Mouse (Mus musculus) MEL (cell line): Measurements from ENCODE around the gene Vipas39. TPM values are rescaled to one million over a fixed set of nuclear protein-coding genes. Genes with fewer than 3 reads are reported as not detected.

ENCODE experiments used
- DNase-seq: peaks from one replicate; pipeline ENCODE4 v3.0.0; 2011; ENCODE audit warnings: low read depth, low spot score
- H3K27ac ChIP-seq: 2 replicates; pipeline ENCODE4 v1.5.1; 2012; ENCODE audit warnings: low read depth, mild to moderate bottlenecking, control low read depth, low read length, moderate library complexity; ENCODE audit not compliant: control insufficient read depth
- H3K27me3 ChIP-seq, 2 experiments: fragments of 150-350 bp in 1 of 2; sonication (generic) in 1 of 2; 2 replicates each; pipeline ENCODE4 v1.6.1; 2012; ENCODE audit warnings: low read length in 2 of 2, mild to moderate bottlenecking in 2 of 2, improper control_type of control experiment in 1 of 2, moderate library complexity in 1 of 2; ENCODE audit not compliant: insufficient read depth in 2 of 2, control insufficient read depth in 1 of 2
- H3K36me3 ChIP-seq, 2 experiments: 2 replicates each; pipeline ENCODE4 v1.6.1; 2012 to 2014; ENCODE audit warnings: low read length in 2 of 2, improper control_type of control experiment in 1 of 2, inconsistent platforms in 1 of 2, mild to moderate bottlenecking in 1 of 2; ENCODE audit not compliant: insufficient read depth in 2 of 2, control insufficient read depth in 1 of 2
- H3K4me1 ChIP-seq, 2 experiments: fragments of 150-350 bp in 1 of 2; sonication (generic) in 1 of 2; 2 replicates each; pipeline ENCODE4 v1.6.1; 2012; ENCODE audit warnings: low read length in 2 of 2, improper control_type of control experiment in 1 of 2, mild to moderate bottlenecking in 1 of 2; ENCODE audit not compliant: insufficient read depth in 2 of 2, control insufficient read depth in 1 of 2
- H3K4me3 ChIP-seq, 2 experiments: fragments of 150-350 bp in 1 of 2; sonication (generic) in 1 of 2; 2 replicates each; pipeline ENCODE4 v1.5.1; 2012; ENCODE audit warnings: low read depth in 2 of 2, low read length in 2 of 2, mild to moderate bottlenecking in 2 of 2, moderate library complexity in 2 of 2, control low read depth in 1 of 2, improper control_type of control experiment in 1 of 2; ENCODE audit not compliant: control insufficient read depth in 1 of 2, insufficient read depth in 1 of 2
- H3K79me2 ChIP-seq: 2 replicates; pipeline ENCODE4 v1.6.1; 2012; ENCODE audit warnings: mild to moderate bottlenecking, low read length, moderate library complexity; ENCODE audit not compliant: control insufficient read depth, poor library complexity, insufficient read depth
- H3K9ac ChIP-seq: 2 replicates; pipeline ENCODE4 v1.6.1; 2012; ENCODE audit warnings: low read depth, mild to moderate bottlenecking, control low read depth, low read length, moderate library complexity; ENCODE audit not compliant: control insufficient read depth, poor library complexity, severe bottlenecking
- H3K9me3 ChIP-seq: fragments of 150-350 bp; sonication (generic); replicated peaks from 2 replicates; pipeline ENCODE4 v1.6.1; 2012; ENCODE audit warnings: mild to moderate bottlenecking, low read length, improper control_type of control experiment, moderate library complexity; ENCODE audit not compliant: insufficient read depth
- BHLHE40 ChIP-seq: IDR thresholded peaks from 2 replicates; pipeline ENCODE4 v1.6.1; 2012; ENCODE audit warnings: low read depth, mild to moderate bottlenecking, inconsistent platforms, low read length, improper control_type of control experiment, borderline replicate concordance
- CHD1 ChIP-seq: IDR thresholded peaks from 2 replicates; pipeline ENCODE4 v1.6.1; 2012; ENCODE audit warnings: low read depth, mild to moderate bottlenecking, inconsistent platforms, low read length, improper control_type of control experiment
- CTCF ChIP-seq, 3 experiments: IDR thresholded peaks in 2 of 3; conservative IDR thresholded peaks in 1 of 3; 2 replicates each; pipeline ENCODE4 v1.5.1; 2011 to 2012; ENCODE audit warnings: low read length in 3 of 3, low read depth in 2 of 3, mild to moderate bottlenecking in 2 of 3, improper control_type of control experiment in 1 of 3, inconsistent platforms in 1 of 3, mixed read lengths in 1 of 3, moderate library complexity in 1 of 3; ENCODE audit not compliant: control insufficient read depth in 1 of 3, insufficient read depth in 1 of 3, poor library complexity in 1 of 3, severe bottlenecking in 1 of 3
- ELF1 ChIP-seq: IDR thresholded peaks from 2 replicates; pipeline ENCODE4 v1.6.1; 2014; ENCODE audit warnings: low read depth, mild to moderate bottlenecking, inconsistent platforms, low read length, improper control_type of control experiment, moderate library complexity
- GABPA ChIP-seq: IDR thresholded peaks from 2 replicates; pipeline ENCODE4 v1.6.1; 2012; ENCODE audit warnings: low read depth, mild to moderate bottlenecking, inconsistent platforms, low read length, improper control_type of control experiment, moderate library complexity
- GATA1 ChIP-seq: IDR thresholded peaks from 2 replicates; pipeline ENCODE4 v1.6.1; 2011; ENCODE audit warnings: low read depth, low read length, improper control_type of control experiment
- HCFC1 ChIP-seq: IDR thresholded peaks from 2 replicates; pipeline ENCODE4 v1.6.1; 2012; ENCODE audit warnings: low read depth, mild to moderate bottlenecking, inconsistent platforms, low read length, improper control_type of control experiment, moderate library complexity
- JUND ChIP-seq: IDR thresholded peaks from 2 replicates; pipeline ENCODE4 v1.6.1; 2011; ENCODE audit warnings: low read depth, mild to moderate bottlenecking, improper control_type of control experiment, low read length
- KAT2A ChIP-seq: conservative IDR thresholded peaks from 2 replicates; pipeline ENCODE4 v1.6.1; 2012; ENCODE audit warnings: low read depth, low read length, improper control_type of control experiment, inconsistent platforms
- MAFK ChIP-seq: IDR thresholded peaks from 2 replicates; pipeline ENCODE4 v1.6.1; 2011; ENCODE audit warnings: low read depth, mild to moderate bottlenecking, low read length, improper control_type of control experiment, borderline replicate concordance
- MAX ChIP-seq: IDR thresholded peaks from 2 replicates; pipeline ENCODE4 v1.6.1; 2011; ENCODE audit warnings: low read length, improper control_type of control experiment
- MXI1 ChIP-seq: IDR thresholded peaks from 2 replicates; pipeline ENCODE4 v1.6.1; 2011; ENCODE audit warnings: mild to moderate bottlenecking, low read depth, low read length, improper control_type of control experiment
- MYB ChIP-seq: IDR thresholded peaks from 2 replicates; pipeline ENCODE4 v1.6.1; 2011; ENCODE audit warnings: mild to moderate bottlenecking, low read depth, low read length, improper control_type of control experiment
- MYC ChIP-seq: IDR thresholded peaks from 2 replicates; pipeline ENCODE4 v1.6.1; 2011; ENCODE audit warnings: low read depth, mild to moderate bottlenecking, low read length, improper control_type of control experiment, moderate library complexity
- NELFE ChIP-seq: IDR thresholded peaks from 2 replicates; pipeline ENCODE4 v1.6.1; 2011; ENCODE audit warnings: low read depth, low read length, improper control_type of control experiment
- RCOR1 ChIP-seq: IDR thresholded peaks from 2 replicates; pipeline ENCODE4 v1.6.1; 2012; ENCODE audit warnings: low read depth, mild to moderate bottlenecking, inconsistent platforms, low read length, improper control_type of control experiment
- SMC3 ChIP-seq: IDR thresholded peaks from 2 replicates; pipeline ENCODE4 v1.6.1; 2011; ENCODE audit warnings: low read depth, low read length, improper control_type of control experiment
- TCF12 ChIP-seq: IDR thresholded peaks from 2 replicates; pipeline ENCODE4 v1.6.1; 2014; ENCODE audit warnings: low read depth, mild to moderate bottlenecking, inconsistent platforms, low read length, improper control_type of control experiment, moderate library complexity
- polyA plus RNA-seq, 2 experiments: library from polyadenylated mRNA; stranded (reverse) in 1 of 2; unstranded in 1 of 2; fragments of >175 nt in 1 of 2; fragments of >200 nt in 1 of 2; gene quantifications; 2 replicates each; pipeline versions ENCODE4 v1.2.1 to v1.2.4; 2012; ENCODE audit warnings: low replicate concordance in 2 of 2, low read depth in 1 of 2; ENCODE audit not compliant: insufficient read length in 2 of 2, insufficient read depth in 1 of 2, missing spikeins in 1 of 2
- total RNA-seq: library from RNA; depleted of rRNA; stranded (reverse); fragments of 300-350 nt; gene quantifications from 2 replicates; pipeline ENCODE4 v1.2.3, GENCODE M21; 2012

Gene Vipas39
- total and polyA plus RNA-seq, 3 experiments = 19.7 to 23.0 TPM; not detected in 1

GRCm38 (mm10) chr12:87266827-87267603 lies 959 bp upstream of the Vipas39 start:
- DNase-seq = peak; percentile 75
- Histone ChIP-seq H3K79me2 (peaks cover 25% of the 10 kb centered on the region), H3K36me3 (peaks cover 16 to 17% of the 10 kb centered on the region in 2 experiments), H3K27me3 (no peaks in the 10 kb centered on the region), H3K4me1 (peaks cover 0 to 7% of the 10 kb centered on the region in 2 experiments; a peak in 3 of 4 replicates), H3K9ac (peak overlapping the region; percentile 92), H3K9me3 (no peaks in the 10 kb centered on the region), H3K4me3 (peak overlapping the region; percentile 74 to 90), H3K27ac (peak overlapping the region; percentile 93)
- TF ChIP-seq NELFE (no peak), BHLHE40 (no peak), HCFC1 (no peak), CHD1 (0 out of 2 replicates have a peak, but pooled peaks have one; percentile 52), MXI1 (peak; percentile 94), TCF12 (no peak), CTCF (IDR thresholded peaks at IDR 0.05 in 2 of 3, conservative IDR thresholded peaks at IDR 0.05 in 1 of 3; ENCODE audit: control insufficient read depth in 1 of 3, insufficient read depth in 1 of 3, low read depth in 2 of 3, low read length in 3 of 3, poor library complexity in 1 of 3, severe bottlenecking in 1 of 3) (no peak), GATA1 (no peak), MYC (peak; percentile 81; the same call in 1 of the 2 replicates), MAX (peak; percentile 69), SMC3 (0 out of 2 replicates have a peak, but pooled peaks have one; percentile 4), ELF1 (no peak), GABPA (no peak), MAFK (no peak)

DNA sequence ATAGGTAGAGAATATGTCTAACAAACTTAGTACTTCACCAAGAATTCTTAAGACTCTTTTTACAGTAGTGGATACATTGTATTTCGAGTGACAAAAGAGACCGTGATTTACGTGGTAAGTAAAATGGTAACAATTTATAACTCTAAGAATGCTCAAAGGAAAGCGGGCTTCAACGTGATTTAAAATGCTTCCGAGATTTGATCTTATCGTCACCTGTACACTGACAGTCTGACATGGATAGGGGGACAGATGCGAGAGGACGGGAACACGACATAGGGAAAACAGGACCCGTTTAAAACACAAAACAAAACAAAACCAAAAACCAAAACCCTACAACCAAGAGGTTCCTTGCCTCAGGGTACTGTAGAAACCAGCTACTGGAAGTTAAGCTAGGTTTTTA lies 612 bp downstream of the Vipas39 start:
- H3K27ac ChIP-seq = no peak overlapping the region
- peaks cover 12 to 16% of the 10 kb centered on the region in 2 experiments for H3K36me3 ChIP-seq
- H3K4me3 ChIP-seq = peak overlapping the region; percentile 68 to 90
- peak overlapping the region; percentile 79 for H3K9ac ChIP-seq
- no peak for TF ChIP-seq MYB
- no peak for TF ChIP-seq NELFE
- TF ChIP-seq HCFC1 = no peak
- no peak for TF ChIP-seq MAX
- TF ChIP-seq KAT2A = no peak
- TF ChIP-seq GABPA = no peak
- TF ChIP-seq RCOR1 = peak; percentile 74
- 0 out of 2 replicates have a peak, but pooled peaks have one; percentile 18 for TF ChIP-seq GATA1
- no peak for TF ChIP-seq JUND
- no peak for DNase-seq
- no peaks in the 10 kb centered on the region for H3K27me3 ChIP-seq
- peaks cover 0 to 7% of the 10 kb centered on the region in 2 experiments; a peak in 3 of 4 replicates for H3K4me1 ChIP-seq
- no peaks in the 10 kb centered on the region for H3K9me3 ChIP-seq
- peaks cover 23% of the 10 kb centered on the region for H3K79me2 ChIP-seq
